Mouse (Mus musculus) natural killer cell, adult 2 months (primary cell): ENCODE measurements around the gene Lpp.

Experiments
- DNase-seq, 2 experiments: peaks; one replicate each; pipeline ENCODE4 v3.0.0; 2022; ENCODE audit warnings: low spot score in 2 of 2

Lpp gene

DNA sequence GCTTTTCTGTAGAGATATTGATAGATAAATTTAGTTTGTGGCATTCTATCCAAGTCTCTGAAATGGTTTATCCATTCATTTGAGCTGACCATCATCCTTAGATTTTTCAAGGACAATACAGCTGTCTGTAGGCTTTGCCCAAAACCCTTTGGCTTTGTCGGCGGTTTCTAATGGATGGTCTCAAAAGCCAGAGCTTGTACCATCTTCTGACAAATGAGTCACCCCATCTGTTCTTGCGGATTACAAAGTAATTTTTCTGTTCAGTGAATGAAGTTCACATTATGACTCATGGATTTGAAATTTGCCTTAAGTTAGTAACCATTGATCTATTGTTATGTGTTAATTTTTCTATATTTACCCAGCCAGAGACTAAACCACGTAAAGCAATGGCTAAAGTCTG, 301.8 kb downstream of the Lpp start:
- no peak for DNase-seq

GRCm38 (mm10) chr16:24704215-24704614, 310.9 kb downstream of the Lpp start:
- peak; percentile 59 to 74 for DNase-seq

DNA sequence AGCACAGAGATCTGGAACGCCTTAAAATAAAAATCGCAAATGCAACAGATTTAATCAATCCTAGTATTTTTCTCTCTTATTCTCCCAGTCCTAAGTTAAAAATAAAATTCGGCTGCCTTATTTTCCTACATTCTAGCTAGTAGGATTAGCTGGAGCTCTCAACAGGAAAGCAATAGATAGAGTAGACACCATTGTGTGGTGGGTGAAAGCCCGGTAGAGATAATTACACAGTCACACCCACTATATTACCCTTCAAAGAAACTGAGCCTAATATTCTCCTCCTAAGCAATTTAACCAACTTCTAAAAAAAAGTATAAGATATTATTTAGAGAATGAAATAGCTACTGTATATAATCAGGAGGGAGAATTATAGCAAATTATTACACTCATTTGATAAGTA, 330.3 kb downstream of the Lpp start:
- no peak for DNase-seq

DNA sequence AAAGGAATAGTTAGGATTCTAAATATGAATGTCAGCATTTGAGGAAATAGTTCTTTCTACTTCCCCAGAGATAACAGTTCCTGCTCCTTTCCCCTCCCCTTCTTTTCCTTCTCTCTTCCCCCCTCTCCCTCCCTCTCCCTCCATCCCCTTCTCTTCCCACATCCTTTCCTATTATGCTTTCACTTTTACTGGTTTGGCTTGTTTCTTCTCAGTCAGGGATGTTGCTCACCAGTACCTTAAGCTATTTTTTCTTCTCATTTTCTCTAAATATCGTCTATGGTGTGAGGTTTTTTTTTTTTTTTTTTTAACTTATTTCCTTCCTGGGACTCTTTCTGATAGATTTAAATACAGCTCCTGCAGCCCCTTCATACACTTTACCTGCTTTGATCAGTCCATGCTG, 339.4 kb downstream of the Lpp start:
- no peak for DNase-seq

DNA sequence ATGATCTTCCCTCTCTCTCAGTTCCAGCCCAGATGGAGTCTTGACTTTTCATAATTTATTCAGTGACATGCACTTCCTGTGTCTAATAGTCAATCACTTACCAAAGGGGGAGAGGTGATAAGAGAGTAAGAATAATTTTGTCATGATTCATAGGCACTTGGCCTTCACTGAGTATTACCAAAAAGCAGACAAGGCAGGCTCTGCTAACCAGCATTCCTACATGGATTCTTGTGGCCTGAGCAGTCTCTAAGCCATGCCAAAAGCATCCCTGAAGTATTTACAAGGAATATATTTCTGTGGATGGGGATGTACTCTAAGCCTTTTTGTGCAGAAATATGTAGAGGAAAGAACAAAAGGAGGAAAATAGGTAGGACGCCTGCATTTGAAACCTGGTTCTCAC, 340.0 kb downstream of the Lpp start:
- no peak for DNase-seq

GRCm38 (mm10) chr16:24735754-24736153, 342.4 kb downstream of the Lpp start:
- DNase-seq = no peak

GRCm38 (mm10) chr16:24737362-24738057, 344.2 kb downstream of the Lpp start:
- DNase-seq = peak in 1 of 2 experiments; percentile 11

DNA sequence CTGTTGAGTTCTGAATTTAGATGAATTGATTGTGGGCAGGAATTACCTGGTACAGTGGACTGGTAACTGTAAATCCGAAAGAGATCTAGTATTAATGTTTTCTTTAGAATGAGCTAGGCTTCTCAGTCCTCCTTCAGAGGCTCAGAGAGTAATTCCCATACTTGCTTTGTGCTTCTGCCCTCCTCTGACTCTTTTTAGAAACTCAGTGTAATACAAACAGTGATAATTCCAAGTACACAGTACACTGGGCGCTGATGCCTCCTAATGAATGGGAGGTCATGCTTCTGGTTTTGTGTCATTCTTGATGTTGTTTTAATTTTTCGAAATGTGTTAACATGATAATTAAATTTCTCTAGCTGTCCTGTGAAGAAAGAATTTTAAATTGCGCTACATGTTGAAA, 347.4 kb downstream of the Lpp start:
- DNase-seq = no peak

DNA sequence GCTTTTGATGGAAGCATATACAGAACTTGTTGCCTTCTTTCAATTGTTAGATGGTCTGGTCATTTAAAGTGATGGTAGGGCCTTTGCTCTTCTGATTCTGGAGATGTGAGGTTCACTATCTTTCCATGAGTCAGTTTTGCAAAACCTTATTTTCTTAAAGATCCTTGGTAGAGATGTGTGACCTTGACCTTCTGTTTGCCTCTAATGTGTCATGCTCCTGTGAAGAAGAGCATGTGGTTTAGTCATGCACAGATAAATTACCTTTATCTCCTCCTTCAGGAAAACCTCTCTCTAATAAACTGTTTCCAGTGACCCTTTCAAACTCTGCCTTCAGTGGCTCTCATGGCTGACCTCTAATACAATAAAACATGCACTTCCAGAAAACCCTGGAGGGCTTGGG, 356.5 kb downstream of the Lpp start:
- no peak for DNase-seq

DNA sequence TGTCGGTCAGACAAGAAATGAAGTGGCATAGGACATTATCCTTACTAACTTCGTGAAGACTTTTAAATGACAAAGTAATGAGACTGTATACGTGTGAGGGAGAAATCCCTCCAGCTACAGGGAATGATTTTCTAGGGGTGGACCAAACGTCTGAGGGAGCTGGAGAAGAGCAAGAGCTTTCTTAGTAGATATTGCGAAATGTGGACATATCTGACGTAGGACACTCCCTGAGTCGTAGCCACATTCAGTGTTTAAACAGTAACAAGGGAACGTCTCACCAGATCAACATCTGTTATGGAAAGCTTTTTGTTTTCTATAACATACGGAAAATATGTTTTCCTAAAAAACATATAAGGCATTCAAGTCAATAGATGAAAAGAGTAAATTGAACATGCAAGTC, 362.8 kb downstream of the Lpp start:
- no peak for DNase-seq

DNA sequence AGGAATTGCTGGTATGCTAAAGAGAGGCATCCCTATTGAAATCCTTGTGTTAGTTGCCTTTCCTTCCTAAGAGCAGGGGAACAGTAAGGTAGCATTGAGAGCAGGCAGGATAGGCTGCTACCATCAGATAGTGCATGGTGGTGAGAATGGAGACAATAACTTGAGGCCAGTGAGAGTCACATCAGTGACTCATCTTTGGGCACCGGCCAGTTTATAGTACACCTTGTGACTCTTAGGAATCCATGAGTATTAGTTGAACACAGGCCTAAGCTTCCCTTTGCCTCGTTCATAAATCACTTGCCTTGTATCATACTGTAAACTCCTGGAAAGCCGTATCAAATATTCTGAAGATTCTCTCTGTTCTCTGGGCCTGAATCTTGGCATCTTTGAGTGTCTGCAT, 372.7 kb downstream of the Lpp start:
- no peak for DNase-seq

GRCm38 (mm10) chr16:24766596-24766995, 373.3 kb downstream of the Lpp start:
- no peak for DNase-seq

DNA sequence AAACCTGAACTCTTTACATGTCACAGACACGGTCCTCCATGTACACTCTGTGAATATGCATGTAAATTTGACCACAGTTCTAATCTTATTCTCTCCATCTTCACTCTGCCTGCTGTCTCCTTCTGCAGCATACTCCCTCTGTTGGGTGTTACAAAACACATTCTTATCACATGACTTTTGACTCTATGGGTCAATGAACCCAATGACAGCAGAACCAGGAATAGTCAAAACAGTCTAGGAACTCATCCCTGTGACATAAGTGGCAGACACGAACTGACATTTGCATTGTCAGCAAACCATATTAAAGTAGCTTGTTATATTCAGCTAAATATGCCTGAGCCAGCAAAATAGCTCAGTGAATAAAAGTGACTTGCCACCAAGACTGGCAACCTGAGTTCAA, 383.7 kb downstream of the Lpp start:
- DNase-seq = no peak

DNA sequence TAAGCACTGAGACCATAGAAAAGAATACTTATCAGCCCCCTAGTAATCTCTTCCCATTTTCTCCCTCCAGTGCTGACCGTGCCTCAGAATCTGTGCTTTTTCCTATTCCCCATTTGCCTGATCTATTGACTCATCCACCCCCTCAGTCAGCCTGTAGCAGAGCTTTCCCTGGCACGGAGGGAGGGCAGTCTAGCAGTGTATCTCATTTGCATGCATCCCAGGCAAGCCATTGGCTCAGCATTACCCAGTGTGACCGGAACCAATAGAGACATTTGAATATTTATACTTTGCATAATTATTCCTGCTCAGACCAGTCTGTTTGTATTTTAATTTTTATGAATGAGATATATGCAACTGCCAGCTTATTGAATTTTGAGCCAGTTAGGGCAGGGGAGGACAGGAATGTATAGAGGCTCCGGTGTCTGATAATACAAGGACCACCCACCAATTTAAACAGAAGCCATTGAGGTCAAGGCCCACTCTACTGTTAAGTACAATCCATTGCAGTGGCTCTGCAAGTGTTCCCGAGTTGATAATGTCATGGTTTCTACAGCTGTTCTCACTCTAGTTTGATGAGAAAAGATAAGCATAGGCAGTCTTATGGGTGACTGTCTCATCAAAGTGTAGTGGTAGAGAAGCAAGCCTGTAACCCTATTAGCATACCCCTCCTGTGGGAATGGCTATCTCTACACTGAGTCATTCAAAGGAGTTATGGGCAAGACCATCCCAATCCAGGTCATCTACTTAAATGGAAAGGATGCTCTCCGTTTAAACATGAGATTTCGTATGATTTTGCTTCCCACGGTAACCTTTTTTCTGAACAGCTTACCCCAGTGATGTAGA, 385.3 kb downstream of the Lpp start:
- DNase-seq = no peak

DNA sequence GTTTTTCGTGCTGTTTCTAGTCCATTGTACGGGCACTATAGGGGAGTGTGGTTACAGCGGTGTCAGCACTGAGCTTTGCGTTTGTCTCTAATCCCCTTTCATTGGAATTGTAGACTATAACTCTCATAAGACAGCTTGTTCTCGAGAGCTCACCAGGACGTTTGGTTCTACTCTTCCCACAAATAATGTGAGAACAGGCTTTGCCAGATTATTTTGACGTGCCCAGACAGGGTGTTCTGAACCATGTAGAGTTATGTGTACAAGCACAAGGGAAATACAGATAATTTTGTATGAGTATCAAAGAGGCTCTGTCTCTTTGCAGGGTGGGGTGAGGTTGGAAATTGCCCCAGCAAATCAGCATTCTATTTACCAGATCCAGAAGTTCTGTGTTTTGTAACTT, 387.2 kb downstream of the Lpp start:
- DNase-seq = no peak

GRCm38 (mm10) chr16:24781922-24782321, 388.6 kb downstream of the Lpp start:
- no peak for DNase-seq

DNA sequence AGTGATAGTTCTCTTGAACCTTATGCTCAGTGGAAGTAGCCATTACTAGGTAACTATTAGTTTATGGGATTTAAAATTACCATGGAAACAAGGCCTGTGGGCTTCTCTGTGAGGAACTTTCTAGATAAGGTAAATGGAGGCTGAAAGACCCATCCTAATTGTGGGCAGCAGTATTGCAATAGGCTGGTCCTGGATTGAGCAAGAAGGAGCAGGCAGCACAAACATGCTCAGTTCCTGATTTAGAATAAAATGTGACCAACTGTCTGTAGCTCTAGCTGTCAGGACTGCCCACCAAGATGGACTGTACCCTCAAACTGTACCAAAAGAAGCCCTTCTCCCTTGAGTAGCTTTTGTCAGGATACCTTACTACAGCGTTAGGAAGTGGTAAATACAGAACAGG, 392.3 kb downstream of the Lpp start:
- DNase-seq = no peak

DNA sequence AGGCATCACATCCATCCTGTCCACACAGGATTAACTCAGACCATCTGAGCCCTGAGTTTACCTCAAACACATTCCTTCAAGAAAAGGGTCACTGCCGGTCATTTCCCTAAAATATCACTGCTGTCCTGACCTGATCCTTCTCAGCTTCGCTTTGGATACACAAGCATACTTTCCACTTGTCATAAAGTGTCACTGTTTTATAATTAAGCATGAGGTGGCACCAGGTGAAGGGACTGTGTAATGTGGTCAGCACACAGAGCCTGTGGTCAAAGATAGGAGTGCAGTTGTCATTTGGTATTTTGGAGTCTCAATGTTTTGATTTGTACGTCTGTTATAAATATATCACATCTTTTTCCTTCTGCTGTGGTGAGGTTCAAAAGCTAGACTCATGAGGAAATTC, 395.7 kb downstream of the Lpp start:
- DNase-seq = no peak

GRCm38 (mm10) chr16:24791387-24791786, 398.1 kb downstream of the Lpp start:
- DNase-seq = no peak

DNA sequence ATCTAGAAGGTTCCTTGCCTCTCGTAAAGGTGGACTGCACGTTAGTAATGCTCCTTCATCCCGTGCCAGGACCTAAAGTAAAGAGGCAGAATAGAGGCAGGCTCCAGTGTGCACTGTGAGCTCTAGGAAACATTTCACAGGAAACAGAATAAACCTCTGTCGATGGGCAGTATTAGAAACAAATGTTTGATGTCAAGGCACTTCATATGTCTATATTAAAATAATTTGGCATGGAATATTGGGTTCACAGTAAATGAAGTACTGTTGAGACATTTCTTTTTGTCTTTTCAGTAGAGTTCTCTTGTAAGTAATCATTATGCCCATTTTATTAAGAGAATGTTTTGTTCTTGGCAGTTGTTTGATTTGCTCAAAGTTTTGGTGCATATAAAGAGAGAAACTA, 398.7 kb downstream of the Lpp start:
- no peak for DNase-seq

GRCm38 (mm10) chr16:24792836-24793235, 399.5 kb downstream of the Lpp start:
- DNase-seq = no peak

DNA sequence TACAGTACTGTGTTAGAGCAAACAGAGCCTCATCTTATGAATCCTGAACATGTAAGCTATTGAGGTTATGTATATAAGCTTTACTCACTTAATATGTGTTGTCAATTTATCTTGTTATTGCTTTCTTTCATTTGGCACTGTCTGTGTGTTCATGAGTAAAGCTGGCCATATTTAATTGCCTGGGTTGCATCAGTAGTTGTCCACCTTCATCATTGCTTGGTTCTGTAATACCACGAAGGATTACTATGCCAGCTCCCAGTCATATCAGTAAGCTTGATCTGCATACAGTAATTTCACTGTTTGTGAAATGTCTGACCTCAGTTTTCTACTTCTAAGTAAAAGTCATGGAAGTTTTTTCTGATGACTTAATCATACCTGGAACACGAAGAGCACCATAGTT, 401.4 kb downstream of the Lpp start:
- no peak for DNase-seq

GRCm38 (mm10) chr16:24801355-24801754, 408.0 kb downstream of the Lpp start:
- no peak for DNase-seq
